Mouse (Mus musculus) forebrain, embryonic 12.5 days (tissue): ENCODE measurements around the gene Crb3. TPM values are rescaled to one million over a fixed set of nuclear protein-coding genes. Genes with fewer than 3 reads are reported as not detected.
"Not testable (repeated sequence)": the region's sequence is repeated elsewhere in the genome, so short reads cannot be mapped to it uniquely, and the experiment has no call there.

ENCODE experiments used
- ATAC-seq: fragments of 200-750 bp; cut with Nextera tagmentation; 2 replicates; pipeline ENCODE4 v1.8.0; 2017; ENCODE audit warnings: moderate TSS enrichment; ENCODE audit not compliant: low FRiP score
- H3K27ac ChIP-seq: fragments of 300-500 bp; sonication (generic); 2 replicates; pipeline ENCODE4 v1.5.1; 2016; ENCODE audit warnings: mild to moderate bottlenecking
- H3K27me3 ChIP-seq: fragments of 300-500 bp; sonication (generic); 2 replicates; pipeline ENCODE4 v1.6.1; 2016; ENCODE audit warnings: mild to moderate bottlenecking
- H3K36me3 ChIP-seq: fragments of 300-500 bp; sonication (generic); replicated peaks from 2 replicates; pipeline ENCODE4 v1.6.1; 2016; ENCODE audit warnings: mild to moderate bottlenecking
- H3K4me1 ChIP-seq: fragments of 300-500 bp; sonication (generic); 2 replicates; pipeline ENCODE4 v1.6.1; 2016
- H3K4me2 ChIP-seq: fragments of 300-500 bp; sonication (generic); 2 replicates; pipeline ENCODE4 v1.6.1; 2016; ENCODE audit warnings: mild to moderate bottlenecking, moderate library complexity
- H3K4me3 ChIP-seq: fragments of 300-500 bp; sonication (generic); replicated peaks from 2 replicates; pipeline ENCODE4 v1.5.1; 2016; ENCODE audit warnings: mild to moderate bottlenecking
- H3K9ac ChIP-seq: fragments of 300-500 bp; sonication (generic); 2 replicates; pipeline ENCODE4 v1.6.1; 2016; ENCODE audit warnings: mild to moderate bottlenecking
- H3K9me3 ChIP-seq: fragments of 300-500 bp; sonication (generic); 2 replicates; pipeline ENCODE4 v1.6.1; 2016
- WGBS: fragments of 180-500 bp; shearing (Covaris S2); methylation state at CpG from one replicate; pipeline ENCODE4 v1.1.7; 2016; 5-methylcytosine and 5-hydroxymethylcytosine counted together
- polyA plus RNA-seq: library from polyadenylated mRNA; unstranded; fragments of >200 nt; fragmentation: Nextera tagmentation; extraction: Ambion mirVana; gene quantifications from 2 replicates; pipeline ENCODE4 v1.2.1, GENCODE M21; 2016

Crb3 gene
- polyA plus RNA-seq, 1 experiment from 2014 or later, result 1.3 TPM

- Histone ChIP-seq H3K4me2 (no peak overlapping the region), H3K27ac (no peak overlapping the region), H3K27me3 (peaks cover 24% of the 10 kb centered on the region), H3K4me3 (no peak overlapping the region), H3K9ac (0 out of 2 replicates have a peak overlapping the region, but pooled peaks have one; percentile 17), H3K9me3 (no peaks in the 10 kb centered on the region), H3K36me3 (no peaks in the 10 kb centered on the region), H3K4me1 (no peaks in the 10 kb centered on the region)
- no peak for ATAC-seq
- WGBS, result 42% methylated on average over 8 of the region's 8 CpGs
These were observed 19.9 kb upstream of the Crb3 start for GRCm38 (mm10) chr17:57038978-57039377.

GRCm38 (mm10) chr17:57041554-57041953 is 17.4 kb upstream of the Crb3 start, which contains the start of gene Slc25a41:
Slc25a41 (minus strand) TSS chr17:57041654.
- no peak for ATAC-seq
- no peak within 1 kb of the TSS for H3K9ac ChIP-seq
- H3K4me2 ChIP-seq, result no peak within 1 kb of the TSS
- peaks cover 16% of the 10 kb centered on the region for H3K36me3 ChIP-seq
- WGBS, result 75% methylated on average over 8 of the region's 8 CpGs
- H3K27ac ChIP-seq, result no peak within 1 kb of the TSS
- H3K4me1 ChIP-seq, result no peaks in the 10 kb centered on the region
- no peak within 1 kb of the TSS for H3K4me3 ChIP-seq
- H3K27me3 ChIP-seq, result peaks cover 24% of the 10 kb centered on the region
- H3K9me3 ChIP-seq, result no peaks in the 10 kb centered on the region

- Histone ChIP-seq H3K4me1 (no peaks in the 10 kb centered on the region), H3K27me3 (no peaks in the 10 kb centered on the region), H3K27ac (no peak overlapping the region), H3K9ac (no peak overlapping the region), H3K9me3 (no peaks in the 10 kb centered on the region), H3K36me3 (peaks cover 53% of the 10 kb centered on the region), H3K4me2 (no peak overlapping the region), H3K4me3 (no peak overlapping the region)
- 0 out of 2 replicates have a peak, but pooled peaks have one; percentile 34 for ATAC-seq
- WGBS, result 48% methylated on average over 5 of the region's 5 CpGs
These were observed 11.5 kb upstream of the Crb3 start for GRCm38 (mm10) chr17:57047406-57047805.

- no peak overlapping the region for H3K27ac ChIP-seq
- H3K9me3 ChIP-seq, result no peaks in the 10 kb centered on the region
- no peak for ATAC-seq
- no peak overlapping the region for H3K4me2 ChIP-seq
- no peaks in the 10 kb centered on the region for H3K4me1 ChIP-seq
- no peak overlapping the region for H3K9ac ChIP-seq
- WGBS, result 97% methylated on average over 3 of the region's 3 CpGs
- H3K27me3 ChIP-seq, result no peaks in the 10 kb centered on the region
- peaks cover 67% of the 10 kb centered on the region for H3K36me3 ChIP-seq
- no peak overlapping the region for H3K4me3 ChIP-seq
These were observed 10.1 kb upstream of the Crb3 start for GRCm38 (mm10) chr17:57048816-57049215.

GRCm38 (mm10) chr17:57051679-57052078 is 7.2 kb upstream of the Crb3 start:
- not testable (repeated sequence) for H3K4me3 ChIP-seq, H3K4me1 ChIP-seq, H3K9me3 ChIP-seq, H3K27ac ChIP-seq, H3K9ac ChIP-seq, ATAC-seq, H3K4me2 ChIP-seq, H3K27me3 ChIP-seq
- peaks cover 70% of the 10 kb centered on the region for H3K36me3 ChIP-seq
- WGBS, result 86% methylated on average over 4 of the region's 4 CpGs

GRCm38 (mm10) chr17:57056246-57056645 is 2.7 kb upstream of the Crb3 start:
- no peak overlapping the region for H3K9ac ChIP-seq
- H3K9me3 ChIP-seq, result no peaks in the 10 kb centered on the region
- H3K27me3 ChIP-seq, result peaks cover 4% of the 10 kb centered on the region
- H3K4me3 ChIP-seq, result no peak overlapping the region
- H3K4me2 ChIP-seq, result no peak overlapping the region
- peaks cover 44% of the 10 kb centered on the region for H3K36me3 ChIP-seq
- ATAC-seq, result no peak
- 89% methylated on average over 3 of the region's 3 CpGs for WGBS
- peaks cover 19% of the 10 kb centered on the region for H3K4me1 ChIP-seq
- no peak overlapping the region for H3K27ac ChIP-seq

- no peaks in the 10 kb centered on the region for H3K9me3 ChIP-seq
- 1% methylated on average over 38 of the region's 45 CpGs for WGBS
- H3K4me1 ChIP-seq, result peaks cover 30% of the 10 kb centered on the region
- H3K27me3 ChIP-seq, result peaks cover 36% of the 10 kb centered on the region
- peak within 1 kb of the TSS; percentile 87 for H3K4me2 ChIP-seq
- H3K4me3 ChIP-seq, result peak within 1 kb of the TSS; percentile 69
- ATAC-seq, result peak; percentile 80
- peaks cover 16% of the 10 kb centered on the region for H3K36me3 ChIP-seq
- peak within 1 kb of the TSS; percentile 90 for H3K27ac ChIP-seq
- peak within 1 kb of the TSS; percentile 76 for H3K9ac ChIP-seq
These were observed 627 bp downstream of the Crb3 start, which contains the start of gene Slc25a23 for GRCm38 (mm10) chr17:57059486-57059977. Slc25a23 (minus strand) TSS chr17:57059863.

GRCm38 (mm10) chr17:57060231-57060801 is 1.4 kb downstream of the Crb3 start:
- peak overlapping the region; percentile 69 for H3K4me3 ChIP-seq
- peak; percentile 91 for ATAC-seq
- peak overlapping the region; percentile 90 for H3K27ac ChIP-seq
- peaks cover 30% of the 10 kb centered on the region for H3K4me1 ChIP-seq
- peaks cover 9% of the 10 kb centered on the region for H3K36me3 ChIP-seq
- H3K9me3 ChIP-seq, result no peaks in the 10 kb centered on the region
- peaks cover 43% of the 10 kb centered on the region for H3K27me3 ChIP-seq
- under 1% methylated on average over 44 of the region's 44 CpGs for WGBS
- peak overlapping the region; percentile 76; the same call in 1 of the 2 replicates for H3K9ac ChIP-seq
- H3K4me2 ChIP-seq, result peak overlapping the region; percentile 87

- H3K4me3 ChIP-seq, result peak overlapping the region; percentile 69
- peaks cover 30% of the 10 kb centered on the region for H3K4me1 ChIP-seq
- no peaks in the 10 kb centered on the region for H3K9me3 ChIP-seq
- H3K9ac ChIP-seq, result no peak overlapping the region
- H3K27me3 ChIP-seq, result peaks cover 46% of the 10 kb centered on the region
- ATAC-seq, result no peak
- no peak overlapping the region for H3K27ac ChIP-seq
- H3K36me3 ChIP-seq, result 0 out of 2 replicates have a peak, but pooled peaks cover 9% of the 10 kb centered on the region
- 38% methylated on average over 10 of the region's 10 CpGs for WGBS
- peak overlapping the region; percentile 87 for H3K4me2 ChIP-seq
These were observed 2.2 kb downstream of the Crb3 start for GRCm38 (mm10) chr17:57061069-57061468.

GRCm38 (mm10) chr17:57062011-57062521 is 3.2 kb downstream of the Crb3 start:
- under 1% methylated on average over 39 of the region's 39 CpGs for WGBS
- ATAC-seq, result no peak
- Histone ChIP-seq H3K27me3 (peaks cover 46% of the 10 kb centered on the region), H3K36me3 (0 out of 2 replicates have a peak, but pooled peaks cover 5% of the 10 kb centered on the region), H3K27ac (no peak overlapping the region), H3K9me3 (no peaks in the 10 kb centered on the region), H3K4me1 (peaks cover 30% of the 10 kb centered on the region), H3K4me2 (peak overlapping the region; percentile 50), H3K9ac (no peak overlapping the region), H3K4me3 (peak overlapping the region; percentile 31)

- ATAC-seq, result no peak
- Histone ChIP-seq H3K9me3 (no peaks in the 10 kb centered on the region), H3K4me2 (peak overlapping the region; percentile 50), H3K4me1 (peaks cover 30% of the 10 kb centered on the region), H3K27me3 (peaks cover 46% of the 10 kb centered on the region), H3K4me3 (peak overlapping the region; percentile 31), H3K27ac (no peak overlapping the region), H3K9ac (no peak overlapping the region), H3K36me3 (0 out of 2 replicates have a peak, but pooled peaks cover under 1% of the 10 kb centered on the region)
- under 1% methylated on average over 22 of the region's 22 CpGs for WGBS
These were observed 3.6 kb downstream of the Crb3 start for GRCm38 (mm10) chr17:57062548-57062947.

- no peak for ATAC-seq
- H3K27me3 ChIP-seq, result peaks cover 46% of the 10 kb centered on the region
- peaks cover 29% of the 10 kb centered on the region for H3K4me1 ChIP-seq
These were observed 4.1 kb downstream of the Crb3 start for GRCm38 (mm10) chr17:57063031-57063430.

More at GRCm38 (mm10) chr17:57063031-57063430, 4.1 kb downstream of the Crb3 start:
- H3K27ac ChIP-seq, result no peak overlapping the region
- H3K36me3 ChIP-seq, result no peaks in the 10 kb centered on the region
- H3K9me3 ChIP-seq, result no peaks in the 10 kb centered on the region
- WGBS, result 10% methylated on average over 8 of the region's 8 CpGs
- no peak overlapping the region for H3K9ac ChIP-seq
- no peak overlapping the region for H3K4me2 ChIP-seq
- no peak overlapping the region for H3K4me3 ChIP-seq
